Mouse (Mus musculus) spleen, adult 2 months (tissue): ENCODE results near the gene Tiam1.

ENCODE experiments used
- CTCF ChIP-seq: fragments of 200-500 bp; IDR thresholded peaks from 2 replicates; pipeline ENCODE4 v1.5.1; 2011; ENCODE audit warnings: mild to moderate bottlenecking, inconsistent platforms; ENCODE audit not compliant: insufficient read depth, insufficient read length, insufficient replicate concordance; ENCODE audit errors: extremely low read depth
- POLR2A ChIP-seq: fragments of 200-500 bp; IDR thresholded peaks from 2 replicates; pipeline ENCODE4 v1.6.1; 2011; ENCODE audit warnings: low read depth, low read length, inconsistent platforms

- no peak for TF ChIP-seq CTCF
- no peak for TF ChIP-seq POLR2A
These were observed 200.2 kb downstream of the Tiam1 start for GRCm38 (mm10) chr16:89943267-89943971.
